Comparison of ENCODE assay signal across 9 mouse cellular contexts in genomic region chr4:101458341-101458740, GRCm38 (mm10). TPM values are rescaled to one million over a fixed set of nuclear protein-coding genes. Genes with fewer than 3 reads are reported as not detected.
A peak's percentile ranks its signal among the peaks of the same experiment; 100 is the strongest.
DNase-seq lines count a peak whose midpoint lies in the region; ATAC-seq and TF ChIP-seq lines count a peak whose summit lies in the region.
"Had no signal": no experiment of that assay in that cellular context is flagged by ENCODE, and none has a peak within 500 bp of the region (broad histone marks: within the 10 kb centered on the region; RNA-seq: fewer than 3 reads in every experiment).

No protein-coding gene starts in this region.

- H3K36me3 ChIP-seq in intestine, embryonic 14.5 days (ENCODE audit: control insufficient read depth, insufficient read depth, low read length): no peaks in the 10 kb centered on the region
- no peaks in the 10 kb centered on the region for H3K36me3 ChIP-seq in intestine, embryonic 16.5 days (ENCODE audit: control insufficient read depth, insufficient read depth, low read length)
- H3K36me3 ChIP-seq in lung, postnatal 0 days (ENCODE audit: insufficient read depth, low read length): no peaks in the 10 kb centered on the region
- no peaks in the 10 kb centered on the region for H3K36me3 ChIP-seq in stomach, postnatal 0 days (ENCODE audit: control insufficient read depth, insufficient read depth, low read length)
- H3K36me3 ChIP-seq: embryonic facial prominence, embryonic 12.5 days had no signal

- TF ChIP-seq CTCF in lung, postnatal 0 days (IDR thresholded peaks at IDR 0.05): peak; percentile 77
- TF ChIP-seq CTCF in stomach, postnatal 0 days (IDR thresholded peaks at IDR 0.05; ENCODE audit: low read depth): peak; percentile 82

- 0 out of 2 replicates have a peak, but pooled peaks have one; percentile 36 for ATAC-seq in intestine, embryonic 14.5 days (replicated peaks; ENCODE audit: low FRiP score, low TSS enrichment, low read depth)
- no peak for ATAC-seq in intestine, embryonic 16.5 days
- peak; percentile 16; the same call in 1 of the 2 replicates for ATAC-seq in lung, postnatal 0 days
- peak; percentile 6; the same call in 1 of the 2 replicates for ATAC-seq in stomach, postnatal 0 days (ENCODE audit: low FRiP score, low TSS enrichment)

- H3K9ac ChIP-seq in intestine, embryonic 14.5 days (ENCODE audit: low read length): no peak overlapping the region
- H3K9ac ChIP-seq in intestine, embryonic 16.5 days (ENCODE audit: low read depth, low read length): no peak overlapping the region
- H3K9ac ChIP-seq in lung, postnatal 0 days (replicated peaks; ENCODE audit: low read depth): no peak overlapping the region
- H3K9ac ChIP-seq in stomach, postnatal 0 days (ENCODE audit: low read length): no peak overlapping the region
- H3K9ac ChIP-seq: embryonic facial prominence, embryonic 12.5 days had no signal

- no peak overlapping the region for H3K27ac ChIP-seq in intestine, embryonic 14.5 days (ENCODE audit: low read depth)
- no peak overlapping the region for H3K27ac ChIP-seq in intestine, embryonic 16.5 days (ENCODE audit: low read length)
- no peak overlapping the region for H3K27ac ChIP-seq in lung, postnatal 0 days (ENCODE audit: low read length)
- no peak overlapping the region for H3K27ac ChIP-seq in stomach, postnatal 0 days (replicated peaks)
- H3K27ac ChIP-seq: embryonic facial prominence, embryonic 12.5 days had no signal

- H3K27me3 ChIP-seq in intestine, embryonic 14.5 days (replicated peaks; ENCODE audit: control insufficient read depth, insufficient read depth, low read length): no peaks in the 10 kb centered on the region
- H3K27me3 ChIP-seq in intestine, embryonic 16.5 days (replicated peaks; ENCODE audit: control insufficient read depth, insufficient read depth, low read length): no peaks in the 10 kb centered on the region
- H3K27me3 ChIP-seq in lung, postnatal 0 days (replicated peaks; ENCODE audit: insufficient read depth, low read length): no peaks in the 10 kb centered on the region
- no peaks in the 10 kb centered on the region for H3K27me3 ChIP-seq in stomach, postnatal 0 days (ENCODE audit: control insufficient read depth, insufficient read depth, low read length)
- H3K27me3 ChIP-seq: embryonic facial prominence, embryonic 12.5 days had no signal

- H3K4me2 ChIP-seq in intestine, embryonic 14.5 days (ENCODE audit: low read length): no peak overlapping the region
- no peak overlapping the region for H3K4me2 ChIP-seq in intestine, embryonic 16.5 days (ENCODE audit: low read depth, low read length)
- H3K4me2 ChIP-seq in lung, postnatal 0 days (replicated peaks; ENCODE audit: low read depth, low read length): no peak overlapping the region
- no peak overlapping the region for H3K4me2 ChIP-seq in stomach, postnatal 0 days (replicated peaks; ENCODE audit: low read depth)
- H3K4me2 ChIP-seq: embryonic facial prominence, embryonic 12.5 days had no signal

- H3K4me3 ChIP-seq in intestine, embryonic 14.5 days (ENCODE audit: low read depth, low read length): no peak overlapping the region
- H3K4me3 ChIP-seq in intestine, embryonic 16.5 days (ENCODE audit: low read length): no peak overlapping the region
- no peak overlapping the region for H3K4me3 ChIP-seq in lung, postnatal 0 days (ENCODE audit: low read depth, low read length)
- no peak overlapping the region for H3K4me3 ChIP-seq in stomach, postnatal 0 days (ENCODE audit: low read depth, low read length)
- H3K4me3 ChIP-seq: embryonic facial prominence, embryonic 12.5 days had no signal

- 54% methylated on average over 2 of the region's 2 CpGs for WGBS in intestine, embryonic 14.5 days
- 45% methylated on average over 2 of the region's 2 CpGs for WGBS in intestine, embryonic 16.5 days
- WGBS in lung, postnatal 0 days: 27% methylated on average over 2 of the region's 2 CpGs
- 34% methylated on average over 2 of the region's 2 CpGs for WGBS in stomach, postnatal 0 days

- H3K9me3 ChIP-seq in intestine, embryonic 14.5 days (ENCODE audit: control insufficient read depth, low read length): no peaks in the 10 kb centered on the region
- H3K9me3 ChIP-seq in intestine, embryonic 16.5 days (ENCODE audit: control insufficient read depth, low read length): no peaks in the 10 kb centered on the region
- H3K9me3 ChIP-seq in lung, postnatal 0 days (ENCODE audit: low read length): no peaks in the 10 kb centered on the region
- no peaks in the 10 kb centered on the region for H3K9me3 ChIP-seq in stomach, postnatal 0 days (ENCODE audit: control insufficient read depth, low read length)
- H3K9me3 ChIP-seq: embryonic facial prominence, embryonic 12.5 days had no signal

- no peaks in the 10 kb centered on the region for H3K4me1 ChIP-seq in intestine, embryonic 14.5 days (replicated peaks; ENCODE audit: control insufficient read depth, insufficient read depth, low read length)
- no peaks in the 10 kb centered on the region for H3K4me1 ChIP-seq in intestine, embryonic 16.5 days (ENCODE audit: control insufficient read depth, insufficient read depth, low read length)
- no peaks in the 10 kb centered on the region for H3K4me1 ChIP-seq in lung, postnatal 0 days (ENCODE audit: insufficient read depth, low read depth, low read length)
- no peaks in the 10 kb centered on the region for H3K4me1 ChIP-seq in stomach, postnatal 0 days (replicated peaks; ENCODE audit: control insufficient read depth, insufficient read depth)
- H3K4me1 ChIP-seq: embryonic facial prominence, embryonic 12.5 days had no signal

- TF ChIP-seq EP300 in lung, postnatal 0 days (IDR thresholded peaks at IDR 0.05): no peak
- TF ChIP-seq EP300 in stomach, postnatal 0 days (optimal IDR thresholded peaks at IDR 0.05): no peak

- DNase-seq in intestine, embryonic 14.5 days (ENCODE audit: low spot score): peak; percentile 66
- DNase-seq in NIH3T3 (ENCODE audit: low read depth): peak; percentile 85
- peak; percentile 87 for DNase-seq in cerebellum, postnatal 14 days
- DNase-seq in gastrocnemius, postnatal 25 days: peak; percentile 11
- peak; percentile 81 for DNase-seq in layer of hippocampus, adult 11-12 months (ENCODE audit: low spot score)
- peak; percentile 63 for DNase-seq in lung, postnatal 0 days (ENCODE audit: low spot score)
- peak; percentile 54 for DNase-seq in stomach, postnatal 0 days (ENCODE audit: low spot score)

RNA-seq across cellular contexts. Expression of gene Dnajc6, which starts 38.1 kb away (rescaled TPM):
- polyA plus RNA-seq in intestine, embryonic 14.5 days (2014; fragmentation: Nextera tagmentation; extraction: Ambion mirVana): 1.5 and 2.1 TPM in 2 replicates
- polyA plus RNA-seq in intestine, embryonic 16.5 days (2015; fragmentation: Nextera tagmentation; extraction: Ambion mirVana): 1.1 and 1.3 TPM in 2 replicates
- total RNA-seq in gastrocnemius, postnatal 25 days (2021): under 1 TPM; 0.20 to 0.29 TPM
- 0.14 and 0.26 TPM in 2 replicates for polyA plus RNA-seq in lung, postnatal 0 days (2015; fragmentation: Nextera tagmentation; extraction: Ambion mirVana)
- polyA plus RNA-seq in stomach, postnatal 0 days (2015; fragmentation: Nextera tagmentation; extraction: Ambion mirVana): 0.81 and 0.83 TPM in 2 replicates

RNA-seq across cellular contexts. Expression of gene Ak4, which starts 39.3 kb away (rescaled TPM):
- 9.5 and 11.1 TPM in 2 replicates for polyA plus RNA-seq in intestine, embryonic 14.5 days (2014; fragmentation: Nextera tagmentation; extraction: Ambion mirVana)
- polyA plus RNA-seq in intestine, embryonic 16.5 days (2015; fragmentation: Nextera tagmentation; extraction: Ambion mirVana): 18.9 and 19.9 TPM in 2 replicates
- 1 to 10 TPM; 1.6 to 2.7 TPM for total RNA-seq in gastrocnemius, postnatal 25 days (2021)
- polyA plus RNA-seq in lung, postnatal 0 days (2015; fragmentation: Nextera tagmentation; extraction: Ambion mirVana): 4.8 and 5.3 TPM in 2 replicates
- polyA plus RNA-seq in stomach, postnatal 0 days (2015; fragmentation: Nextera tagmentation; extraction: Ambion mirVana): 15.8 and 16.4 TPM in 2 replicates

Comparison
In these comparisons a context has a peak if more than half of its experiments do, and no peak if none do; other contexts are left out.
1. DNase-seq: peak in every context shown above with its lines; median percentile 87 in cerebellum, postnatal 14 days; 85 in NIH3T3; 81 in layer of hippocampus, adult 11-12 months; 66 in intestine, embryonic 14.5 days; 63 in lung, postnatal 0 days; 54 in stomach, postnatal 0 days; 11 in gastrocnemius, postnatal 25 days.